Mouse (Mus musculus) spleen, adult 2 months (tissue): ENCODE results near the gene Grin2d. TPM values are rescaled to one million over a fixed set of nuclear protein-coding genes. Genes with fewer than 3 reads are reported as not detected.

ENCODE experiments used
- DNase-seq, 2 experiments: peaks; one replicate each; pipeline versions ENCODE4 v3.0.0 to v3.0.0-alpha.2; 2012 to 2021; ENCODE audit warnings: low spot score in 2 of 2, low read depth in 1 of 2
- H3K27ac ChIP-seq: fragments of 200-500 bp; 2 replicates; pipeline ENCODE4 v1.5.1; 2012; ENCODE audit warnings: low read length, inconsistent platforms; ENCODE audit not compliant: insufficient read depth
- H3K27me3 ChIP-seq: fragments of 200-500 bp; 2 replicates; pipeline ENCODE4 v1.6.1; 2012; ENCODE audit warnings: mild to moderate bottlenecking, moderate library complexity, low read length, inconsistent platforms; ENCODE audit not compliant: control insufficient read depth, insufficient read depth
- H3K36me3 ChIP-seq: fragments of 200-500 bp; 2 replicates; pipeline ENCODE4 v1.6.1; 2012; ENCODE audit warnings: mild to moderate bottlenecking, low read length, inconsistent platforms; ENCODE audit not compliant: control insufficient read depth, insufficient read depth
- H3K4me1 ChIP-seq: fragments of 200-500 bp; 2 replicates; pipeline ENCODE4 v1.6.1; 2011; ENCODE audit warnings: inconsistent platforms; ENCODE audit not compliant: control insufficient read depth, insufficient read depth, insufficient read length
- H3K4me3 ChIP-seq: fragments of 200-500 bp; 2 replicates; pipeline ENCODE4 v1.5.1; 2011; ENCODE audit warnings: mild to moderate bottlenecking, inconsistent platforms; ENCODE audit not compliant: insufficient read depth, insufficient read length; ENCODE audit errors: extremely low read depth
- CTCF ChIP-seq: fragments of 200-500 bp; IDR thresholded peaks from 2 replicates; pipeline ENCODE4 v1.5.1; 2011; ENCODE audit warnings: mild to moderate bottlenecking, inconsistent platforms; ENCODE audit not compliant: insufficient read depth, insufficient read length, insufficient replicate concordance; ENCODE audit errors: extremely low read depth
- POLR2A ChIP-seq: fragments of 200-500 bp; IDR thresholded peaks from 2 replicates; pipeline ENCODE4 v1.6.1; 2011; ENCODE audit warnings: low read depth, low read length, inconsistent platforms
- WGBS: fragments of 180-500 bp; shearing (Covaris S2); methylation state at CpG from one replicate; pipeline ENCODE4 v1.1.7; 2018; 5-methylcytosine and 5-hydroxymethylcytosine counted together
- polyA plus RNA-seq: library from polyadenylated mRNA; depleted of rRNA; stranded (reverse); fragments of >200 nt; gene quantifications from 2 replicates; pipeline ENCODE4 v1.2.3, GENCODE M21; 2012

Grin2d gene
- polyA plus RNA-seq, 1 experiment, result 0.68 TPM

DNA sequence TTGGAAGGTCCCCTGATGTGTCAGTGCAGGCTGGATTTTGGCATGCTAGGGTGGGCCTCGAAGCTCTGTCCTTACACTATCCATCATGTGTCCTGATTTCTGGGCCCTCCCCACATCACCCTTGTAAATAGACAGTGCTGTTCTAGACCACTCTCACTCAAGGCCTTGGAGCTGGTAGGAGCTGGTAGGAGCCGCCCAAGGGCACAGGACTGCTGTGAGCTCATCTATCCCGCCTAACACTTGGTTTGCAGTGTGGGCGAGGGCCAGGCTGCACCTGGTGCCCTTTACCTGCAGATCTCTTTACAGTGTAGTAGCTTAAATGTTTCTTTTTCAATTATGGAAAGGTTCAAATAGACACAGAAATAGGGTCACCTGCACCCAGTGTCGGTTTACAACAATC, 36.8 kb upstream of the Grin2d start:
- WGBS, result 90% methylated on average over 5 of the region's 5 CpGs
- TF ChIP-seq CTCF (no peak), POLR2A (no peak)
- Histone ChIP-seq H3K27me3 (no peaks in the 10 kb centered on the region), H3K27ac (no peak overlapping the region), H3K36me3 (peaks cover 7% of the 10 kb centered on the region), H3K4me1 (peaks cover 28% of the 10 kb centered on the region; the same call in 1 of the 2 replicates), H3K4me3 (no peak overlapping the region)
- no peak for DNase-seq

DNA sequence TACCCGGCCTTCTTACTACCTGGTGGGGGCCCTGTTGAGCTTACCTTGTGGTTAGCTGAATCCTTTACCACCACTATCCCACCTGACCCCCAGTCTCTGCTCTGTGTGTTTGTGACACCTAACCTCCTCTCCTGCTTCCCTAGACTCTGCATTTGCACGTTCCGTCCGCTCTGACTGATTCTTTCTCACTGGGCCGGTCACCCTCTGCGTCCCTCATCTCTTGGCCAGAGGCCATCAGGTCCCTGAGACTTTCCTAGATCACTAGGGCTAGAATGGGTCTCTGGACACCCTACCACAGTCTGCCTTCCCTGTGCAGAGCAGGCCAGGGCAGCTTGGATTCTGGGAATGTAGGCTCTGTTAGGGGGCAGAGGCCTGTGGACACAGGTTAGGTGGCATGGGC, 35.9 kb upstream of the Grin2d start:
- H3K27me3 ChIP-seq, result no peaks in the 10 kb centered on the region
- H3K4me1 ChIP-seq, result peaks cover 22% of the 10 kb centered on the region; the same call in 1 of the 2 replicates
- H3K27ac ChIP-seq, result no peak overlapping the region
- H3K36me3 ChIP-seq, result peaks cover 5% of the 10 kb centered on the region; the same call in 1 of the 2 replicates
- no peak for DNase-seq
- no peak overlapping the region for H3K4me3 ChIP-seq
- TF ChIP-seq CTCF, result no peak
- no peak for TF ChIP-seq POLR2A
- 91% methylated on average over 6 of the region's 6 CpGs for WGBS

DNA sequence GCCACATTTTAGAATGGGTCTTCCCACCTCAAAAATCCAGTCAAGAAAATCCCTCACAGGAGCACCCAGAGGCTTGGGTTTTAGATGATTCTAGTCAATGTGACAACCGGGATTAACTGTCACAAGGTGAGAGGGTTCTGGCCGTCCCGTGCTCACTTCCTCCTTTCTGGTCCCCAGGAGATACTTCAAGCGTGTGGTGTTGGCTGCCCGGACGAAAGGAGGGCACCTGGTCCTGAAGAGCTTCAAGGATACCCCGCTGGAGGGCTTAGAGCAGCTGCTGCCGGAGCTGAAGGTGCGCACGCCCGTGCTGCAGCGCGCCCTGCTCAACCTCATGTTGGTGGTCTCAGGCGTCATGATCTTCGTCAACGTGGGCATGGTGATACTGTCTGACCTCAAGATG, 31.0 kb upstream of the Grin2d start:
- Histone ChIP-seq H3K27me3 (no peaks in the 10 kb centered on the region), H3K36me3 (no peaks in the 10 kb centered on the region), H3K27ac (no peak overlapping the region), H3K4me1 (peaks cover 13% of the 10 kb centered on the region; the same call in 1 of the 2 replicates), H3K4me3 (no peak overlapping the region)
- no peak for DNase-seq
- 72% methylated on average over 16 of the region's 16 CpGs for WGBS
- TF ChIP-seq POLR2A (no peak), CTCF (no peak)

DNA sequence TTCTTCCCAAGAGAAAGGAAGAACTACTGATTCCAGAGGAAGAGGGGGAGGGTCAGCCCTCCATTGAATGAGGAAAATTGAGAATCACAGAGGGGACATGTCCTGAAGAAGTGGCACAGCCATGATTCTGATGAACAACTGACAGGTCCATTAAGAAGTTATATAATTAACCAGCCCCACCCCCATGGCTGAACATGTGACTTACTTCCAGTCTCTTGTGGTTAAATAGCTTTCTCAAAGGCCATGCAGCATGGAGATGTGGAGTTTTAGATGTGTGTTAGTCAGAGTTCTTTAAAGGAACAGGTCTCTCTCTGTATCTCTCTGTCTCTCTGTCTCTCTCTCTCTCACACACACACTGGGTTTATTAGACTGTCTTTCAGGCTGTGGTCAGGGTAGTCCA, 30.2 kb upstream of the Grin2d start:
- DNase-seq, result no peak
- TF ChIP-seq CTCF (no peak), POLR2A (no peak)
- H3K27ac ChIP-seq, result no peak overlapping the region
- peaks cover 13% of the 10 kb centered on the region; the same call in 1 of the 2 replicates for H3K4me1 ChIP-seq
- H3K27me3 ChIP-seq, result no peaks in the 10 kb centered on the region
- no peak overlapping the region for H3K4me3 ChIP-seq
- H3K36me3 ChIP-seq, result no peaks in the 10 kb centered on the region

DNA sequence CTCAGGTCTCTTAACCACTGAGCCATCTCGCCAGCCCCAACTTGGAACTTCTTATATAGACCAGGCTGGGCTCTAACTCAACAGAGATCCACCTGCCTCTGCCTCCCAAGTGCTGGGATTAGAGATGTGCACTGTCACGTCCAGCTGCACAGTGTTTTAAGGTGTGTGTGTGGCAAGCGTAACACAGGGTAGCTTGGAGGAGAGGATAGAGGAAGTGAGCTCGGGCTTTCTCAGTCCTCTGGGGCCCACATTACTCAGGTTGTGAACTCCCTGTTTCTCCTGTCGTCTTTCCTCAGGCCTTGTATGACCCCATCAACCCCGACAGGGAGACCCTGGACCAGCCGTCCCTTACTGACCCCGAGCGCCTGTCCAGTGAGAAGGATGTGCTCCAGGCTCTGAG, 28.4 kb upstream of the Grin2d start:
- H3K36me3 ChIP-seq, result no peaks in the 10 kb centered on the region

DNA sequence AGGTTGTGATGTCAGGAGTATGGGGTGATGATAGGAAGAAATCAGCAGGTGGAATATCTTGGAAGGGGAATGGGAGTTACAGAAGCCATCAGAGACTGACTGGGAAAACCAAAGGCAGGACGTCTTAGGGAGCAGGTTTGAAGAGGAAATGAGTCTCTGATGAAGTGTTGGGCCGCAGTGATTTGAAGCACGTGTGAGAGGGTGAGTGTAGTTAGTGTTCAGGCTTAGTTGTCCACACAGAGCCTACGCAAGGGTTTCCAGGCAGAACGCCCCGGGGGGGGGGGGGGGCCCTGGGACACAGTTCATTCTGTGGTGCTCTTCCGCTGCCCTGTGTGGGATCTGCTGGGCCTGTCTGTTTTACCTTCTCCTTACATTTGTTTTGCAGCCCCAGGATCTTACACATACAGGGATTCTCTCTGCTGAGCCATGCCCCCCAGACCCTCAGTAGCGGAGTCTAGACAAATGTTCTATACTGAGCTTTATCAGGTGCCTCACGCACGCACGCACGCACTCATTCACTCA, 24.4 kb upstream of the Grin2d start:
- DNase-seq, result no peak
- H3K4me1 ChIP-seq, result peaks cover 7% of the 10 kb centered on the region; the same call in 1 of the 2 replicates
- no peak overlapping the region for H3K27ac ChIP-seq
- H3K27me3 ChIP-seq, result no peaks in the 10 kb centered on the region
- TF ChIP-seq CTCF, result no peak
- no peak for TF ChIP-seq POLR2A
- no peaks in the 10 kb centered on the region for H3K36me3 ChIP-seq
- H3K4me3 ChIP-seq, result no peak overlapping the region
- WGBS, result 78% methylated on average over 12 of the region's 12 CpGs

More for the DNA sequence above, 28.4 kb upstream of the Grin2d start:
- no peak overlapping the region for H3K4me3 ChIP-seq
- H3K27me3 ChIP-seq, result no peaks in the 10 kb centered on the region
- 70% methylated on average over 9 of the region's 9 CpGs for WGBS
- DNase-seq, result no peak
- peaks cover 13% of the 10 kb centered on the region; the same call in 1 of the 2 replicates for H3K4me1 ChIP-seq
- TF ChIP-seq CTCF (no peak), POLR2A (no peak)
- H3K27ac ChIP-seq, result no peak overlapping the region

DNA sequence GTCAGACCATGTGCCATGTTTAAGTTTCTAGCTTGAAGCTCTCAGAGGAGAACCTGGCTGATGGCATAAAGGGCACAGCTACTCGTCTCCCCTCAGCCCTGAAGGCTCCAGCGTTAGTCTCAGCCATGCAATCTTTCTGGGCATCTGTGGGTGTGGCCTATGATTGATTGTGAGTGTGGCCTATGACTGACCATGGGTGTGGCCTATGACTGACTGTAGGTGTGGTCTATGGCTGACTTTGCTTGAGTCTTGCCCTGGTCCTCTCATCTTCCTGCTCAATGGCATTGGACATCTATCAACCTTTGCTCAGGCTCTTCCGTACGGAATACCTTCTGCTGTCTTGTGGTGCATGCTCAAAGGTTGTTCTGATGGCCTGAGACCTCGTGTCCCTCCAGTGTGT, 23.4 kb upstream of the Grin2d start:
- H3K4me3 ChIP-seq, result no peak overlapping the region
- DNase-seq, result no peak
- TF ChIP-seq POLR2A (no peak), CTCF (no peak)
- no peaks in the 10 kb centered on the region for H3K36me3 ChIP-seq
- no peak overlapping the region for H3K27ac ChIP-seq
- no peaks in the 10 kb centered on the region for H3K27me3 ChIP-seq
- 63% methylated on average over 5 of the region's 5 CpGs for WGBS
- peaks cover 6% of the 10 kb centered on the region; the same call in 1 of the 2 replicates for H3K4me1 ChIP-seq
